Mouse (Mus musculus) kidney, adult 10 weeks (tissue): ENCODE results near the gene Mtg2. TPM values are rescaled to one million over a fixed set of nuclear protein-coding genes. Genes with fewer than 3 reads are reported as not detected.

Experiments
- polyA plus RNA-seq: library from polyadenylated mRNA; stranded (reverse); fragments of 350-450 nt; fragmentation: Illumina TruSeq; extraction: RNeasy Lipid Tissue Mini Kit (QIAGEN cat#74804); gene quantifications from one replicate; pipeline ENCODE4 v1.2.3, GENCODE M21; 2014; ENCODE audit warnings: low read depth, low replicate concordance

Mtg2 gene
- polyA plus RNA-seq: 2.3 TPM

DNA sequence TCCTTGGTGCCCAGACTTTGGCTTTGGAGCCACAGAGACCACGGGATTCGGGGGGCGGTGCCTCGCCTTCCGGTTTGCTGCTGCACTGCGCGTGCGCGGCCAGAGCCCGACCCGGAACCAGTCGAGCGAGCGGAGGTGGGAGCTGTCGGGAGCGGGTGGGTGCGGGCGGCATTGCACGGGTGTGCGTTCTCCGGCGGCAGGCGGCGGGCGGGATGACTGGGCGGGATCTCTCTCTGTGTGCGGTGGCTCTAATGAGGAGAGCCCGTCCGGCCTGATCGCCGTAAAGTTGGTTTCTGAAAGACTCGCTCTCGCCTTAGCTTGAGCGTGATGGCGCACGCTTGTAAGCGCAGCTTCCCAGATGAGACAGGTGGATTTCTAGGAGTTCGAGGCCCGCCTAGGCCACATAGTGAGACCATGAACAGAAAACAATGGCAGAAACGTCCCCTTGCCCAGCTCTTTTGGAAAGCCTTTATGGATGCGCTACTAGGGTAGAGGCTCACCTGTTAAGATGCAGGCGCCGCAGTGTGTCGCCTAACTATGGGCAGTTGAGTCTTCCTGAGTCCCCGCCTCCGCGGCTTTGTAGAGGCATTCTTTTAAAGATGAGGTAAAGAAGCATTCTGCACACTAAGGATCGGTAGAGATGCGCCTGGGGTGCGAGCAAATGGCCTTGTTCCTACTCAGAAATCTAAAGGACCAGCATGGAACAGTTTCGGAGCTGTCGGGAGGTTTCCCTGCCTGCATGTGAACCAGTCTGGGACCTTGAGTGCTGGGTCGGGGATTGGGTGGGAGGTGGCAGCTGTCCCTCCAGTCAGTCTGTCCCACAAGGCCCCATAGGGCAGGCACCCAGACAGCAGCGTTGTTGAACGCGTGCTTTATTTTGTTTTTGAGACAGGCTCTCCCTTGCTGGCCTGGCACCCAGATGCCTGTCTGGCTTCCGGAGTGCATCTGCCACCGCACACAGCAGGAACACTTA lies at the start of gene Mtg2:
Mtg2 (plus strand) TSS at position 108 of the 973 bp plus-strand sequence.

DNA sequence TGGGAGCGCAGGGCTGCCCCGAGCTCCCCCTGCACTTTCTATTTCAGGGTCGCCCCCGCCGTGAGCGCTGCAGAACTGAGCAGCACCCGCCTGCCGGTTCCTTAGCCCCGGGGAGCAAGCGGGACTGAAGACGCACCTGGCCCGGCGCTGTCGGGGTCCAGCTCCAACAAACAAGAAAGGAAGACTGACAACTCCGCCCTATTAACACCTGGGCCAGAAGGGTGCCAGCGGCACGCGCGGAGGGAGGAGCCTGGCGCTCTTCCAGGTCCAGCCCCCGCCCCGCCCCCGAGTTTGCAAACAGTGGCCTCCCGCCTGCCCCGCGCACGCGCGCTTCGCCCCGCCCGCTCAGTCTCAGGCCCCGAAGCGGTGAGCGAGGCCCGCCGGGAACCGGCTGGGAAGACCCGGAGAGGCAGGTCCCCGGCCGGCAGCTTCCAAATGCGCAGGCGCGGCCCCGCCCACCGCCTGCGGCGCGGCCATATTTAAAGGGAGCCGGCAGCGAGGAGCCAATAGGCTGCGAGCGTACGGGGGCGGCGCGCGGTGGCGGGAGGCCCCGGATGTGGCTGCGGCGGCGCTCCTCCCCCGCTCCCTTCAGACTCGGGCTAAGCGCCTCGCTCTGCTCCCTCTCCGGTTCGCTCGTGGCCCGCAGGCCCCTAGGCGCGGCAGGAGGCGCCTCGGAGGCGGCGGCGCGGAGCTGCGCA lies 45.8 kb upstream of the Mtg2 start, which contains the start of gene Lsm14b:
Lsm14b (plus strand) TSS at position 587 of the 698 bp plus-strand sequence.

DNA sequence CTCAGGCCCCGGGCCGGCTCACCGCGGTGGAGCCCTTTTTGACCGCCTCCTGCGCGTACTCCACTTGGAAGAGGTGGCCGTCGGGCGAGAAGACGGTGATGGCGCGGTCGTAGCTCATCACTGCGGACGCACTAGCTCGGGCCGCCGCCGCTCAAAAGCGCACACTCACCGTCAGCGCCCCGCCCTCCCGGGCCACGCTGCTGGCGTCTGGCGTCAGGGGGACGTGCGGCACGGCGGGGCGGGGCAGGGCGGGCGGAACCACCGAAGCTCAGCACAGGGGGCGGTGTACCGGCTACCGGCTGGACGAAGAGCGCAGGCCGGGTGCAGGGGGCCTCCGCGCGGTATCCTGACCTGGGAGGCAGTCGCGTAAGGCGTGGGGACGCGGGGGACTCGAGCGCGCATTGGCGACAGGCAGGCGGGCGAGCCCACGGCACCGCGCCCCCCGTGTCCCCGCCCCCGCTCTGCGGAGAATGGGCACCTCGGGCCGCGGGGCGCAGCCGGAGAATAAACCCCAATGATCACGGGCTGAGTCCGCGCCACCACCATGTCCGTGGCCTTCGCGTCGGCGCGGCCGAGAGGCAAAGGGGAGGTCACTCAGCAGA lies 28.0 kb upstream of the Mtg2 start, which contains the start of the genes Psma7 and Ss18l1:
Psma7 (minus strand) TSS at position 178 of the 602 bp plus-strand sequence.
Ss18l1 (plus strand) TSS at position 254 of the 602 bp plus-strand sequence.

DNA sequence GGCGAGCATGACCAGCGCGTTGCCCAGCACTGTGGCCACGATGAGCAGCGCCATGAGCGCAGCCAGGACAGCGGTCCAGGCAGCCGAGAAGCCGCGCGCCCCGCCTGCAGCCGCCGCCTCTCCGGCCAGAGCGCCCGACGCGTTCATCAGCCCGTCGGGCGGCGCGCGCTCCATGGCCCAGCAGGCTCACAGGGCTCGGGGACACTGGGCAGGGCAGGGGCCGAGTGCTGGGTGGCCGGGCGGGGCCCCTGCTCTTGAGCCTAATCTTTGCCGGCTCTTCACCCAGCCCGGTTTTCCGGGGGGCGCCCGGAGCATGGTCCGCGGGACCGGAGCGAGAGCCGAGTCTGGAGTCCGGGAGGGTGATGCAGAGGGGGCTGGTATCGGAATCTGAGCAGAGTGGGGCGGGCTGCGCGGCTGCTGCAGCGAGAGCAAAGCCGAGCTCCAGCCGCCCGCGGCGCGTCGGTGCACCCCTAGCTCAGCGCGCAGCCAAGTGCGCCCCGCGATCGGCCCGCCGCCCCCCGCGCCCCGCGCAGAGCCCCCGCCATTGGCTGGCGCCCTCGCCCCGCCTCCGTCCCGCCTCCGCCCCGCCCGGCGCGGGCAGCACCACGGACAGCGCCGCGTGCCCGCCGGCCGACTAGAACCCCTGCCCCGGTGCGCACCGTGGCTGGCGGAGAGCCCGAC lies 33.7 kb downstream of the Mtg2 start, which contains the start of gene Hrh3:
Hrh3 (minus strand) TSS at position 511 of the 681 bp plus-strand sequence.

DNA sequence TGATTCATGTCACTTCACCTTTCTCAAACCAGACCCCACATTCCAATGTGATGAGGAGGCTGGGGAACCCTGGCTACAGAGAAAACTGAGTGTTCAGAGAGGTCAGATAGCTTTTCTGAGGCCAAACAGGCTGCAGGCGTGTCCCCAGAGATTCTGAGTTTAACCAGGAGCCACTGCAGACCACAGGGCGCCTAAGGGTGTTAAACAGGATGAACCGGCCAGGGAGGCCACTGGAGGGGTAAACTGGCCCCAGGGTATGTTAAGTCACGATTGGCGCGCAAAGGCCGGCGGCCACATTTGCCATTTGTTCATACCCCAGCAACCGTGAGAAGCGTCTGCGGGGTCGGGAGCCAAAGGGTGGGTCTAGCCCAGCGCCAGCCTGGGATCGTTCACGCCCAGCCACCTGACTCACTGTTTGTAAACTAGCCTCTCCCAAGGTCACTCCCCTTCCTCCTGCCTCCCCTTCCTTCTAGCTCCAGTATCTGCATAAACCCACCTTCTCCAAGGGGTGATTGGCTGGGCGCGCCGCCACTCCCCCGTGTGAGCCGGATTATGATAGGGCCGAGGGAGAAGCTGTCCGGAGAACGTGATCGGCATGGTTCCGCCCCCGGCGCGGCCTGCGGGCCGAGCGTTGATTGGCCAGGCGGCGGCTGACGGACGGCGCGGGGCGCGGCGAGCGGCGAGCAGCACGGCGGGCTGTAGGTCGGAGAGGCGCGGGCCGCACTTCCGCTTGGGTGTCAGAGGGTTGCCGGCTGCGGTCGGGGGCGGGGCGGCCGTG lies 48.5 kb downstream of the Mtg2 start, which contains the start of gene Osbpl2:
Osbpl2 (plus strand) TSS at position 646 of the 778 bp plus-strand sequence.

Other genes starting within 250 kb of the Mtg2 start
- 9.7 TPM for gene Taf4, start 93.9 kb upstream of the Mtg2 start, polyA plus RNA-seq
- 37.2 TPM for gene Lsm14b, start 45.6 kb upstream of the Mtg2 start, polyA plus RNA-seq
- gene Psma7, start 28.2 kb upstream of the Mtg2 start, polyA plus RNA-seq: 51.8 TPM
- 9.4 TPM for gene Ss18l1, start 28.1 kb upstream of the Mtg2 start, polyA plus RNA-seq
- not detected for gene Hrh3, start 33.9 kb downstream of the Mtg2 start, polyA plus RNA-seq
- gene Osbpl2, start 48.7 kb downstream of the Mtg2 start, polyA plus RNA-seq: 58.9 TPM
- 17.1 TPM for gene Adrm1, start 100.9 kb downstream of the Mtg2 start, polyA plus RNA-seq
- 2.7 TPM for gene Lama5, start 155.3 kb downstream of the Mtg2 start, polyA plus RNA-seq
- 125 TPM for gene Rps21, start 186.8 kb downstream of the Mtg2 start, polyA plus RNA-seq
- 6.5 TPM for gene Cables2, start 202.9 kb downstream of the Mtg2 start, polyA plus RNA-seq
- gene Rbbp8nl, start 219.3 kb downstream of the Mtg2 start, polyA plus RNA-seq: not detected